Mouse (Mus musculus): ENCODE measurements at regions not wholly inside any gene's neighbourhood (a gene's known extent, or its start where the extent isn't known, plus 50 kb on each side); places are given as distances from the start of the nearest gene placed in this dataset.

GRCm38 (mm10) chr4:81966054-81966623 lies 523.5 kb upstream of the Mpdz start:
- no peak for DNase-seq (ENCODE audit: low spot score)

- no peak for DNase-seq (ENCODE audit: low spot score)
Observed at GRCm38 (mm10) chr4:81963112-81963511, 520.5 kb upstream of the Mpdz start.

DNA sequence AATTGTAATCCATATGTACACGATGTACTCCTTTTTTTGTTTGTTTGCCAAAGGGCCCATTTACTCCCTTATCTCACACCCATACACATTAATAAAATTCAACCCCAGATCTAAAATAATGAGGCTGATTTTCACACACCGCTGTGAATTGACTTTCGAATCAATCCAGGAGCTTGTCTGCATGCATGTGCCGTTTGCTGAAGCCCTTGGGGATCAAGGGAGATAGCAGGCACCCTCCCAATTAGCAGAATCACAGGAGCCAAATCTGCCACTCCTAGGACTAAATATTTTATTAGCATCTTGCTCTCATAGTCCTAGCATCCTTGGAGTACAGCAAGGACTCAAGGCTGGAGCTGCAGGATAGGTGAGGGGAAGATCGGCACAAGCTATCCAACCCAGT lies 520.0 kb upstream of the Mpdz start:
- DNase-seq (ENCODE audit: low spot score) = no peak

- DNase-seq (ENCODE audit: low spot score) = no peak
Observed at GRCm38 (mm10) chr4:81960552-81961534, 518.2 kb upstream of the Mpdz start.

DNA sequence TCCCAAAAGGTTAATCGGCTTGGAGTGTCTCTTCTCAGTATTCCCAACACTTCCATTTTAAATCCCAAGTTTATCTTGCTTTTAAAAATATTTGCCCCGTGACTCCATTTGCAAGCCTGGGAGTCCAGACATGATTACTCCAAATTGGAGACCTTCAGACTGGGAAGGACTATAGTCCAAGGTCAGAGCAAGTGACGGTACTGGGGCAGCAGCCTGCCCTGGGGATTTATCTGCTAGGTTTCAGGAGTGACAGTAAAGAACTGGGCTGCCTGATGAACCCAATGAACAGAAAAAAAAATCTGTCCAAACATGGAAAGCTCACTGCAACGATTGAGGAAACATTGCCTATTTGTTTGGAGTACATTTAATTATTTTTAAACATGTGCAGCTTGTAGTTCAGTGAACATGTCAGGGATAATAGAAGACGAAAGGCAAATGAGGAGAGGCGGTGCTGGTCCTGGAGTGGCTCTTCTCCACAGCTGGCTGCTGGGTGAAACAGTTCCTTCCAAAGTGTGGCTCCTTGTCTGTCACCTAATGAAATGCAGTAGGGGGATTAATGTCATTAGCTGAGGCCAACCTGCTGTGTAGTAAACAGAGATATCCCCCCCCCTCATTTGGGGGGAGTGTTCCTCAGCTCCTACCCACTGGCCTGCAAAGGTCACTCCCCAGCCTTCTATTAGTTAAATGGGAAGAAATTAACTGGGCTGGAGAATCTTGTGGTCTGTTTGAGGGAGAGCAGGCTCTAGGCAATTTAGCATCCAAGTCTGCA lies 514.5 kb upstream of the Mpdz start:
- no peak for DNase-seq (ENCODE audit: low spot score)

GRCm38 (mm10) chr4:81953023-81953422 lies 510.4 kb upstream of the Mpdz start:
- no peak for DNase-seq (ENCODE audit: low spot score)

- no peak for DNase-seq (ENCODE audit: low spot score)
Observed at GRCm38 (mm10) chr4:81937384-81937783, 494.8 kb upstream of the Mpdz start.

DNA sequence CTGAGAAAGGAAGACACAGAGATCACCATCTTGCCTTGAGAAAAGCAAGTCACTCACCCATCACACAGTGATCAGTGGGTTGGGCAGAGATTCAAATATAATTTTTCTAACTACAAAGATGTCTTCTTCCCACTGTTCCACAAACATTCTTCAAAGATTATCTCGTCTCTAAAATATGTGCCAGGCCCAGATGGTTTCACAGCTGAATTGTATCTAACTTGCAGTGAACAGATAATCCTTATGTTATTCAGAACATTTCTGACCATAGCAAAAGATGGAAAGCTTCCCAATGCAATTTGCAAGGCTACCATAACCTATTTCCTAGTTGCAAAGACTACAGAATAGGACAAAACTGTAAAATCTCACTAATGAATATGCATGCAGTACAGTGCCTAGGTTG lies 488.3 kb upstream of the Mpdz start:
- DNase-seq (ENCODE audit: low spot score) = no peak

GRCm38 (mm10) chr4:81928581-81929244 lies 486.1 kb upstream of the Mpdz start:
- no peak for DNase-seq (ENCODE audit: low spot score)

GRCm38 (mm10) chr4:81927176-81927714 lies 484.6 kb upstream of the Mpdz start:
- no peak for DNase-seq (ENCODE audit: low spot score)

DNA sequence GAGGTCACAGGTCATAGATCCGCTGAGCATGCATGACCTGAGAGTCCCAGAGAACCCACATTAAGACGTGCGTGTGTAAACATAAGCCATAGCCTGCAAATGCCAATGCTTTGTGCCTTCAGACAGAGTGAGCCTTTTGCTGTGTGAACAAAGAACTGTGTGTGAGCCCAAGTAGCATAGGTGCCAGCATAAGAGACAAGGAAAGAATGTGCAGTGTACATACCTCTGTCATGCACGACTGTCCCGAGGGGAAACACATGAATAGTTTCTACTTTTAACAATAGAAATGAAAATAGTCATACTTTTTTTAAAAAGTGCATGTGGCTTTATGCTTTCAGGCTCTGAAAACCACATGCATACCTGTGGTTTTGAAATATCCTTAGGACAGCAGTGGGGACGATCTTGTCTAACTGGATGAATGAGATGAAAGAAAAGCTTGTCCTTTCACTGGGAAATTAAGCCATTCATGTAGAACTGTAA lies 484.1 kb upstream of the Mpdz start:
- no peak for DNase-seq (ENCODE audit: low spot score)

- DNase-seq (ENCODE audit: low spot score) = no peak
Observed at GRCm38 (mm10) chr4:81925611-81926010, 483.0 kb upstream of the Mpdz start.

DNA sequence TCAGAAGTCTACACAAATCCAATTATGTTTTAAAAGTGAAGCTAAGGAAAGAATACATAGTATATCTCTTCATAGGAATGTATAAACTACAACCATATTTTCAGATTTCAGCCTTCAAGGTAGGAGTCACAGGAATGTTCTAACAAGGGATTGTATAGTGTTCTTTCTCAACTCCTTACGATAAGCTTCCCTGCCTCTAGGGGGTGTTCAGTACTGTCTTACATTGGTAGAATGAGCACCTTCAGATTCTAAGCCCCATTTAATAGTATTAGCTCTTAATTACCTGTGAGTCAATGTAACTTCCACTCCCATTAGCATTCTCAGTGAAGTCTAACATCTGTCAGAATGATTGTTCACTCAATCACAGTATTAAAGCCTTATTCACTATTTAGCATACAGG lies 481.5 kb upstream of the Mpdz start:
- DNase-seq (ENCODE audit: low spot score) = no peak

GRCm38 (mm10) chr4:81922876-81923275 lies 480.3 kb upstream of the Mpdz start:
- no peak for DNase-seq (ENCODE audit: low spot score)

- DNase-seq (ENCODE audit: low spot score) = no peak
Observed at GRCm38 (mm10) chr4:81914971-81915370, 472.4 kb upstream of the Mpdz start.

DNA sequence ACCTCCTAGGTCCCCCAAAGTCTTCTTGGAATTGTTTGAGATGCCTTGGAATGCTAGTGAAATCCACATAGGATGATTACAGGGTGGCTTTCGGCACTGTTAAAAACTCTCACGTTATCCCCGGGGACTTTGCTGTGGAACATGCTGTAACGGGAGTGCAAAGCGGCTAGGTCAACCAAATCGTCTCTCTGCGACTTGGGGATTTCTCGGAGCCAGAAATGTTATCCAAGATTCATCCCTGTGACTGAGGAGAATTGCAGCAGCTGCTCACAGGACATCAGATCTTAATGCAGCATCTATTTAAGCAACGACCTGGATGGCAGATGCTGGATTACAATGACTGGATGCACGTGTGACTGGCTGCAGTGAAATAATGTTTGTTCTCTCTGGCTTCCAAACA lies 470.7 kb upstream of the Mpdz start:
- peak; percentile 7 for DNase-seq (ENCODE audit: low spot score)

DNA sequence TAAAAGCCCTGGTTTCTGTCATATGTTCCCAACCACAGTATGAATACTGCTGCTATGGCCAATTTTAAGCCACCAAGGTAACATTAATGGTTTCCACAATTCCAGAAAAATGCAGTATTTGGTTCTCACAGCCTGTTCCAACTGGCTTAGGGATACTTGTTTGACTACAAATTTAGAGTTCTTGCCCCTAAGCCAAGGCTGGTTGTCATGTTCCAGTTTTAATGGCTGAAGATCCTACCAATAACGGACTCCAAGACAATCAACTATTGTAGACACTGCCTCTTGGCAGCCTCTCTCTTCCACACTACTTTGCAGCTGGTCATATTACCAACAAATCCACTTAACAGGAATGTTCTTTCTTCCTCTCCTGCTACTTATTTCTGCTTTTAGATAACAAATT lies 470.0 kb upstream of the Mpdz start:
- no peak for DNase-seq (ENCODE audit: low spot score)

DNA sequence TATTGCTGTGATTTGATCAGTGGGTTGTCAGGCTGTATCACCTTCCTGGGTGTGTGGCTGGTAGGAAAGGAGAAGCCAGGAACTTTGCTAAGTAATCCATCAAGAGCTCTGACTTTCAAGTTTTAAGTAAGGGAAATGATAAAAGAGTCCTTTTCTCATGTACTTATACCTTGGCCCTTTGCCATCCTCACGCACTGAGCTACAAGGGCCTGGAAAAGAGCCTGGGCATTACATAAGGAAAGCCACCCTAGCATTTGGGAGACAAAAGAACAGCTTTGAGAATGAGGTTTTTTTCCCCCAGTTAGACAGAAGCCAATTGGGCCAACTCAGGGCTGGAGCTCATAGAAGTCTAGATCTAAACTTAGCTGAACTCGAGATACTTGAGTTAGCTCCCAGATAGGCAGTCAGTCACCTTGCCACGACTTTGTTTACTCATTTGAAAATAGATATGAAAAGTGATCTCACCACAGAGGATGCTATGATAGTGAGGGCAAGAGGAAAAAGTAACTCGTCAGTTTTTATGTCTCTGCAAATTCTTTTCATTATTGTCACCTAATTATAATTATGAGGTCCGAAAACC lies 457.4 kb upstream of the Mpdz start:
- DNase-seq (ENCODE audit: low spot score) = no peak

DNA sequence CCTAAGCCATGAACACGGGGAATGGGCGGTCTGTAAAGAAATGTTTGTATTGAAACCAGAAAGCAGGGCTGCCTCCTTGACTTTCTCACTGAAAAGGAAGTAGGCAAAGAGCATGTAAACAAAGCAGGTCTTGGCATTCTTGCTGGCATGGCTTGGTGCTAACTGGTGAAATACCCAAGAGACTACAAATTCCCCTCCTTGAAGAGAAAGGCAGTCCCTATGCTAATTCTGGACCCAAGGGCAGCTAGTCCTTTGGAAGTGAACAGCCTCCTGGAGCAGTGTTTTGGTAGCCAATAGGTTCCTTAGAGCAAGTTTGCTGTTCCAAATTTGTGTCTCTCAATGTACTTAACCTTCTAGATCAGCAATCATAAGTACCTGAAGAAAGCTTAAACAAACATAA lies 456.0 kb upstream of the Mpdz start:
- DNase-seq (ENCODE audit: low spot score) = no peak

DNA sequence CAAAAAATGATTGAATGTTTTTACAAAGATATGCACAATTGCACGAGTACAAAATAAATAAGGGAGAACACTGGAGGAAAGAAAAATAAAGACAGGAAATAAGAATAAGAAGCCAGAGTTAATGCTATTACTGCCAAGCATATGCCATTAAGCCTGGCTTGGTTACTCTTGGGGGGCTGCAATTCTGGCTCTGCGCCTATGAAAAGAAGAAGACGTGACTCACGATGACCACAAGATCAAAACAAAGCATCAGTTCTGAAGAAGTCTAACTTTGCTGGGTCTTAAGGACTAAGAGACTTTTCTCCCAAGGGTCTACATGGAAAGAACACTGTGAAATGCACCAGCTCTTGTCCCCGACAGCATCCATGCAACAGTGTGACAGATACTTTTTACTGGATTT lies 454.8 kb upstream of the Mpdz start:
- DNase-seq (ENCODE audit: low spot score) = no peak

GRCm38 (mm10) chr4:81868941-81869340 lies 426.3 kb upstream of the Mpdz start:
- DNase-seq (ENCODE audit: low spot score) = no peak

Data from ovary, postnatal 36 days (tissue).